ENCODE assay signal across 8 mouse cellular contexts in genomic region chr8:94976651-94977417, GRCm38 (mm10). TPM values are rescaled to one million over a fixed set of nuclear protein-coding genes. Genes with fewer than 3 reads are reported as not detected.
DNase-seq lines count a peak whose midpoint lies in the region; ATAC-seq and TF ChIP-seq lines count a peak whose summit lies in the region.

No protein-coding gene starts in this region.

- peaks cover 1% of the 10 kb centered on the region; the same call in 1 of the 2 replicates for H3K27me3 ChIP-seq in spleen, adult 2 months (ENCODE audit: control insufficient read depth, insufficient read depth, low read length)
- peaks cover 9% of the 10 kb centered on the region for H3K27me3 ChIP-seq in hindbrain, embryonic 13.5 days
- 0 out of 2 replicates have a peak, but pooled peaks cover 4% of the 10 kb centered on the region for H3K27me3 ChIP-seq in limb, embryonic 15.5 days
- no peaks in the 10 kb centered on the region for H3K27me3 ChIP-seq in midbrain, postnatal 0 days (ENCODE audit: insufficient read depth, low read length)

- no peak for DNase-seq in spleen, adult 2 months (ENCODE audit: low read depth in 1 of 2, low spot score in 2 of 2)
- DNase-seq in spleen, postnatal 10 days (ENCODE audit: low spot score in 2 of 2): no peak
- no peak for DNase-seq in midbrain, postnatal 0 days (ENCODE audit: low spot score)
- no peak for DNase-seq in layer of hippocampus, adult 9-10 months (ENCODE audit: low spot score)
- no peak for DNase-seq in spleen, adult 12 weeks (ENCODE audit: low spot score)

- H3K27ac ChIP-seq in spleen, adult 2 months (ENCODE audit: insufficient read depth, low read length): no peak overlapping the region
- no peak overlapping the region for H3K27ac ChIP-seq in hindbrain, embryonic 13.5 days
- H3K27ac ChIP-seq in limb, embryonic 15.5 days: peak overlapping the region; percentile 84
- H3K27ac ChIP-seq in midbrain, postnatal 0 days (ENCODE audit: low read depth, low read length): no peak overlapping the region

- H3K4me2 ChIP-seq in hindbrain, embryonic 13.5 days: peak overlapping the region; percentile 40
- peak overlapping the region; percentile 37 for H3K4me2 ChIP-seq in limb, embryonic 15.5 days
- H3K4me2 ChIP-seq in midbrain, postnatal 0 days (ENCODE audit: low read depth, low read length, poor library complexity, severe bottlenecking): peak overlapping the region; percentile 41

- H3K36me3 ChIP-seq in spleen, adult 2 months (ENCODE audit: control insufficient read depth, insufficient read depth, low read length): no peaks in the 10 kb centered on the region
- H3K36me3 ChIP-seq in hindbrain, embryonic 13.5 days: no peaks in the 10 kb centered on the region
- no peaks in the 10 kb centered on the region for H3K36me3 ChIP-seq in limb, embryonic 15.5 days
- H3K36me3 ChIP-seq in midbrain, postnatal 0 days (ENCODE audit: insufficient read depth, low read length): no peaks in the 10 kb centered on the region

- peak overlapping the region; percentile 36; the same call in 1 of the 2 replicates for H3K4me3 ChIP-seq in spleen, adult 2 months (ENCODE audit: extremely low read depth, insufficient read depth, insufficient read length)
- H3K4me3 ChIP-seq in hindbrain, embryonic 13.5 days: 0 out of 2 replicates have a peak overlapping the region, but pooled peaks have one; percentile 4
- peak overlapping the region; percentile 36 for H3K4me3 ChIP-seq in limb, embryonic 15.5 days
- peak overlapping the region; percentile 24 for H3K4me3 ChIP-seq in midbrain, postnatal 0 days (ENCODE audit: low read depth, low read length)

- no peaks in the 10 kb centered on the region for H3K9me3 ChIP-seq in hindbrain, embryonic 13.5 days
- no peaks in the 10 kb centered on the region for H3K9me3 ChIP-seq in limb, embryonic 15.5 days
- no peaks in the 10 kb centered on the region for H3K9me3 ChIP-seq in midbrain, postnatal 0 days (ENCODE audit: low read length)

- TF ChIP-seq CTCF in spleen, adult 2 months (IDR thresholded peaks at IDR 0.05; ENCODE audit: extremely low read depth, insufficient read depth, insufficient read length, insufficient replicate concordance): no peak
- no peak for TF ChIP-seq CTCF in midbrain, postnatal 0 days (IDR thresholded peaks at IDR 0.05)

- no peak for ATAC-seq in hindbrain, embryonic 13.5 days (ENCODE audit: low FRiP score)
- no peak for ATAC-seq in limb, embryonic 15.5 days (ENCODE audit: insufficient number of reproducible peaks, low FRiP score, low TSS enrichment, low read depth)
- ATAC-seq in midbrain, postnatal 0 days (ENCODE audit: low FRiP score): 0 out of 2 replicates have a peak, but pooled peaks have one; percentile 4
- no peak for ATAC-seq in erythroid progenitor cell, adult 5-6 weeks (replicated peaks; ENCODE audit: low FRiP score, poor library complexity, severe bottlenecking)

- TF ChIP-seq POLR2A in spleen, adult 2 months (IDR thresholded peaks at IDR 0.05; ENCODE audit: low read depth, low read length): no peak

- H3K9ac ChIP-seq in hindbrain, embryonic 13.5 days: peak overlapping the region; percentile 43; the same call in 1 of the 2 replicates
- peak overlapping the region; percentile 21; the same call in 1 of the 2 replicates for H3K9ac ChIP-seq in limb, embryonic 15.5 days
- H3K9ac ChIP-seq in midbrain, postnatal 0 days (replicated peaks; ENCODE audit: low read length, poor library complexity, severe bottlenecking): 0 out of 2 replicates have a peak overlapping the region, but pooled peaks have one; percentile 36

- 8% methylated on average over 17 of the region's 17 CpGs for WGBS in spleen, adult 2 months
- 24% methylated on average over 17 of the region's 17 CpGs for WGBS in hindbrain, embryonic 13.5 days
- WGBS in limb, embryonic 15.5 days: 12% methylated on average over 17 of the region's 17 CpGs
- WGBS in midbrain, postnatal 0 days: 24% methylated on average over 17 of the region's 17 CpGs

- H3K4me1 ChIP-seq in spleen, adult 2 months (ENCODE audit: control insufficient read depth, insufficient read depth, insufficient read length): peaks cover 13% of the 10 kb centered on the region; the same call in 1 of the 2 replicates
- H3K4me1 ChIP-seq in hindbrain, embryonic 13.5 days (replicated peaks): peaks cover 47% of the 10 kb centered on the region
- peaks cover 22% of the 10 kb centered on the region for H3K4me1 ChIP-seq in limb, embryonic 15.5 days
- H3K4me1 ChIP-seq in midbrain, postnatal 0 days (ENCODE audit: insufficient read depth, low read length): peaks cover 6% of the 10 kb centered on the region; the same call in 1 of the 2 replicates

RNA-seq across cellular contexts. Expression of gene Adgrg1, which starts 2.3 kb away (rescaled TPM):
- polyA plus RNA-seq in spleen, adult 2 months (2012; rRNA removed): 32.0 and 37.1 TPM in 2 replicates
- 158 and 162 TPM in 2 replicates for polyA plus RNA-seq in hindbrain, embryonic 13.5 days (2015; fragmentation: Nextera tagmentation; extraction: Ambion mirVana)
- 23.2 and 25.0 TPM in 2 replicates for polyA plus RNA-seq in limb, embryonic 15.5 days (2015; fragmentation: Nextera tagmentation; extraction: Ambion mirVana)
- 218 and 247 TPM in 2 replicates for total RNA-seq in midbrain, postnatal 0 days (2014; rRNA removed)
- 114 and 125 TPM in 2 replicates for polyA plus RNA-seq in midbrain, postnatal 0 days (2015; fragmentation: Nextera tagmentation; extraction: Ambion mirVana)
- 29.3 and 55.9 TPM in 2 replicates for total RNA-seq in erythroid progenitor cell, adult 5-6 weeks (2015; ENCODE audit: low replicate concordance)
- total RNA-seq in erythroid progenitor cell, adult 5-6 weeks (2017; ENCODE audit: low replicate concordance): 12.4 and 14.4 TPM in 2 replicates

RNA-seq across cellular contexts. Expression of gene Adgrg3, which starts 40.7 kb away (rescaled TPM):
- polyA plus RNA-seq in spleen, adult 2 months (2012; rRNA removed): 6.3 and 6.8 TPM in 2 replicates
- 1.3 and 1.6 TPM in 2 replicates for polyA plus RNA-seq in hindbrain, embryonic 13.5 days (2015; fragmentation: Nextera tagmentation; extraction: Ambion mirVana)
- 3.6 and 3.7 TPM in 2 replicates for polyA plus RNA-seq in limb, embryonic 15.5 days (2015; fragmentation: Nextera tagmentation; extraction: Ambion mirVana)
- 1.5 and 1.7 TPM in 2 replicates for total RNA-seq in midbrain, postnatal 0 days (2014; rRNA removed)
- 0.59 and 0.88 TPM in 2 replicates for polyA plus RNA-seq in midbrain, postnatal 0 days (2015; fragmentation: Nextera tagmentation; extraction: Ambion mirVana)
- 10.1 and 12.2 TPM in 2 replicates for total RNA-seq in erythroid progenitor cell, adult 5-6 weeks (2015; ENCODE audit: low replicate concordance)
- total RNA-seq in erythroid progenitor cell, adult 5-6 weeks (2017; ENCODE audit: low replicate concordance): 3.5 and 10.3 TPM in 2 replicates

RNA-seq across cellular contexts. Expression of gene Adgrg5, which starts 53.3 kb away (rescaled TPM):
- 36.0 and 43.2 TPM in 2 replicates for polyA plus RNA-seq in spleen, adult 2 months (2012; rRNA removed)
- polyA plus RNA-seq in hindbrain, embryonic 13.5 days (2015; fragmentation: Nextera tagmentation; extraction: Ambion mirVana): not detected in 2 replicates
- 0.22 TPM in 1 of 2 replicates, not detected in the other for polyA plus RNA-seq in limb, embryonic 15.5 days (2015; fragmentation: Nextera tagmentation; extraction: Ambion mirVana)
- not detected in 2 replicates for total RNA-seq in midbrain, postnatal 0 days (2014; rRNA removed)
- 0.17 and 0.21 TPM in 2 replicates for polyA plus RNA-seq in midbrain, postnatal 0 days (2015; fragmentation: Nextera tagmentation; extraction: Ambion mirVana)
- total RNA-seq in erythroid progenitor cell, adult 5-6 weeks (2015; ENCODE audit: low replicate concordance): not detected in 2 replicates
- 0.39 TPM in 1 of 2 replicates, not detected in the other for total RNA-seq in erythroid progenitor cell, adult 5-6 weeks (2017; ENCODE audit: low replicate concordance)

RNA-seq across cellular contexts. Expression of gene Ccdc102a, which starts 58.9 kb away (rescaled TPM):
- polyA plus RNA-seq in spleen, adult 2 months (2012; rRNA removed): 10.7 and 14.2 TPM in 2 replicates
- 6.3 and 7.8 TPM in 2 replicates for polyA plus RNA-seq in hindbrain, embryonic 13.5 days (2015; fragmentation: Nextera tagmentation; extraction: Ambion mirVana)
- polyA plus RNA-seq in limb, embryonic 15.5 days (2015; fragmentation: Nextera tagmentation; extraction: Ambion mirVana): 39.5 and 41.8 TPM in 2 replicates
- 5.4 and 6.1 TPM in 2 replicates for total RNA-seq in midbrain, postnatal 0 days (2014; rRNA removed)
- polyA plus RNA-seq in midbrain, postnatal 0 days (2015; fragmentation: Nextera tagmentation; extraction: Ambion mirVana): 3.6 and 3.7 TPM in 2 replicates
- not detected in 2 replicates for total RNA-seq in erythroid progenitor cell, adult 5-6 weeks (2015; ENCODE audit: low replicate concordance)
- 0.15 and 0.51 TPM in 2 replicates for total RNA-seq in erythroid progenitor cell, adult 5-6 weeks (2017; ENCODE audit: low replicate concordance)

Comparison
In these comparisons a context has a peak if more than half of its experiments do, and no peak if none do; other contexts are left out.
1. RNA of gene Adgrg5, which starts 53.3 kb away (polyA plus RNA-seq): 36.0 to 43.2 TPM in spleen, adult 2 months; 0.22 TPM in limb, embryonic 15.5 days, 0.17 to 0.21 TPM in midbrain, postnatal 0 days and not detected in hindbrain, embryonic 13.5 days; every median in the first group is over 10 times any median in the second.
2. Peak in every context shown above with its lines, with median percentiles within 50 percentile points of each other: H3K4me3 ChIP-seq, H3K4me2 ChIP-seq and H3K9ac ChIP-seq.